Mouse (Mus musculus) hematopoietic stem cell, adult 5-6 weeks (primary cell): Measurements from ENCODE around the gene Dscaml1. TPM values are rescaled to one million over a fixed set of nuclear protein-coding genes. Genes with fewer than 3 reads are reported as not detected.
A peak's percentile ranks its signal among the peaks of the same experiment; 100 is the strongest.

Experiments used
- ATAC-seq, 2 experiments: fragments of 125-278 bp in 1 of 2; replicated peaks in 1 of 2; 2 replicates each; pipeline ENCODE4 v1.8.0; 2016 to 2017; ENCODE audit warnings: inconsistent platforms in 2 of 2, mild to moderate bottlenecking in 2 of 2, moderate number of reproducible peaks in 2 of 2, low read depth in 1 of 2, moderate TSS enrichment in 1 of 2; ENCODE audit not compliant: low FRiP score in 2 of 2, poor library complexity in 2 of 2, severe bottlenecking in 2 of 2, insufficient read depth in 1 of 2, low TSS enrichment in 1 of 2
- total RNA-seq: library from RNA; stranded (forward); fragments of 172-1452, 232-1000 nt; gene quantifications from 2 replicates; pipeline ENCODE4 v1.2.3, GENCODE M21; 2017

The Dscaml1 gene
- total RNA-seq, 1 experiment from 2014 or later = not detected

DNA sequence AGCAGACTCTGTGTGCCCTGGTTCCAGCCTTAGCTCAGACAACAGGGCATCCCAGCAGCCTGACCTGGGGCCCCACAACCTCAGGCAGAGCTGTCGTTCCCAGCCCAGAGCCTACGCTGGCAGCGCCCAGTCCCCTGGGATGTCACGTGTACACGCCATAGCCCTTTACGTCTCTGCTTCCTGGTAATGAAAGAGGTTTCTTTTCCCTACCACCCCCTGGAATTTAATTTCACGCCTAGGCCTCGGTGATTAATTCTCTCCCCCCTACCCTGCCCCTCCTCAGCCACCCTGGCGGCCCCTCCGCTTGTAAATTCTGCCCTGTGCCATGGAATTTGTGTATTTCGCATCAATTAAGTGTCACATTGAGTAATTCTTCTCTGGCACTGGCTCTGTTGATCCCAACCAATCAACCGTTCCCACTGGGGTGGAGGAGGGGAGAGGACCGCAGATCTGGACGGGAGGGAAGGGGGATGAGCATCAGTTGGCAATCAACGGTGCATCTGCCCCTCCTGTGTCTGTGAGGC lies 238.5 kb downstream of the Dscaml1 start:
- no peak for ATAC-seq

DNA sequence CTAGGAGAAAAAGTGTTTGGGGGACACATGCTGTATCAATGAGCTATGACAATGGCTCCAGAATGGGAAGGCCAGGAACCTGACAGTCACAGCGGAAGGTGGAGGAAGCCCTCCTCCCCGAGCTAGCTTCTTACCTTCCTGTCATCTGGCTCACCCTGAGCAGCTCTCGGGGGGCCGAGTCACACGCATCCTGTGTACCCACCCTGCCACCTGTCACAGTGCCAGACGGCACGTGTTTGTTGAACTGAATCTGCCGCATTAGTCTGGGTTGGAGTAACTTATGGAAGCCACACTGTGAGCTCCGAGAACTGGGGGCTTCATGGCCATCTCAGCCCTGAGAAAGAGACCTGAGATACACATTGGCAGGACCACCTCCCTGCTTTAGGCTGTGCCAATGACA lies 249.5 kb downstream of the Dscaml1 start:
- no peak for ATAC-seq

DNA sequence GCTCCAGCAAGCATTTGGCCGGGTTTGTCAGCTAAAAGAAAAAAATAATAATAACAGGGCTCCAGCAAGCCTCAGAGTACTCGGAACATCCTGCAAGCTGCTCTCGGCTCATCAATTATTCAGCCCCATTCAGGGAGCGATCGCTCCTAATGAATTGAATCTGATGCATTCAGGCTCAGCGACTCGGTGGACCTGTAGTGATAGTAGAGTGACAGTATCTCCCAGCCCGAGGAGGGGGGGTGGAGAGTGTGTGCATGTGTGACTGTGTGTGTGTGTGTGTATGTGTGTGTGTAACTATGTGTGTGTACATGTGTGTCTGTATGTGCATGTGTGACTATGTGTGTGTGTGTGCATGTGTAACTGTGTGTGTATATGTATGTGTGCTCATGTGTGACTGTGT lies 250.2 kb downstream of the Dscaml1 start:
- ATAC-seq = no peak

DNA sequence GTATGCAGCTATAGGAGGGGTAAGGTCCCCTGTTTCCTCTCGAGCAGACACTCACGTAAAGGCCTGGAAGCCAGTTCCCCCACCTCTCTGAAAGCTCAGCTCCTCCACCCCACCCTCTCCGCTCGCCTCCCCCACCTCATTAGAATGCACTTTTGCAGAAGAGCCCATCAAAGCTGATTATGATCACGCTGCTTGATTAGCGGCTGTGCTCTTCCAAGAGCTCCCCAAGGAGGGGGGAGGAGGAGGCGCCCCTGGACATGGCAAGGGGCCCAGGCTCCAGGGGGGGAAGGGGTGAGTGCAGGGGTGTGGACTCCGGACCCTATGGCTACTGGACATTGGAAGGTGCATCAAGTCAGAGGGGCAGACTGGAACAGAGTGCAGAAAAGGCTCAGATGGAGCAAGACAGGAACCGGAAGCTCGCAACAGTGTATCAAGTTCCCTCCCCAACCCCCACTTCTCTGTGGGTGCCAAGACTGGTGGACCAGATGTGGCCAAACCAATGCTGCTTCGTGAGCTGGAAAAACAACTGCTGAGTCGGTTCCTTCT lies 250.9 kb downstream of the Dscaml1 start:
- ATAC-seq = peak; percentile 72 to 80

DNA sequence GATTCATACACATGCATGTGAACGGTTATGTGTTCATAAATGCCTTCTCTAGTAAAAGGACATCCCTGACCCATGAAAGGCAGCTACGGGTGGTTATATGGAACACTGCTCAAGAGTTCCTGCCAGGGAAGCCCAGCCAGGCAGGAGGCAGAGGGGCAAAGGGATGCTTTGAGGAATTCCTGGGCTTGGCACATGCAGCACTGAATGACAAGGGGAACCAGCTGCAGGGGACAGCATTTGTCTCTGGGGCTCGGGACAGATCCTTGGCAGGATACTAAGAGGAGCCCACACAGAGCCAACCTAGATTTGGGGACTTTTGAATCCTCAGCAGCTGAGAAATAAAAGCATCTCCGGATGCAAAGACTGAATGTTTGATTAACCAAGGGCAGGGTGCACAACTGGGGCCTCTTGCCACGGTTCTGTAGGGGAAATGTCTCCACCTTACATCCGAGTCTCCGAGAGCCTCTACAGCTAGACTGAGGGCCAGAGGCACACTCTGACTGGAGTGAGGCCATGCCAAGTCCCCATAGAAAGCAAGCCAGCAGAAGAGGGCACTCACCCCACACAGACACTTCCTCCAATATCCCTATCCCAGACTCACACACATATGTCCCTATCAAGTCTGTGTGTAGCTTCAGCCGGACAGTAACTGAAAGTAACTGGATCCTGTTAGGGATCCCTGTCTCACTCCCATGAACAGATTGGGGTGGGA lies 251.7 kb downstream of the Dscaml1 start:
- no peak for ATAC-seq

DNA sequence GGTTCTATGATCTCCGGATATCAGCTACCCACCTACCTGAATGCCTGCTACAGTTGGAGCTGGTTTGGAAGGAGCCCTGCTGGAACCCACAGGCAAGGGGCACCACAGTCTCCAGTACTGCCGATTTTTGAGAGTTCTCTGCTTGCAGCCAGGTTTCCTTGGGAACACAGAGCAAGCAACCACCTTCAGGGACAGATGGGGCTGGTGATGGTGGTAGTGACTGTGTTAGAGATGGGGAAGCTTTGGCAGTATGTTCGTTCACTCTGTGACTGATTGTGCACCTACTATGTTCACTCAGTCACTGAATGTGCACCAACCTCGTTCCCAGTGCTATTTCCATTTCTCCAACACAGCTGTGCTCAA lies 252.2 kb downstream of the Dscaml1 start:
- ATAC-seq = no peak

DNA sequence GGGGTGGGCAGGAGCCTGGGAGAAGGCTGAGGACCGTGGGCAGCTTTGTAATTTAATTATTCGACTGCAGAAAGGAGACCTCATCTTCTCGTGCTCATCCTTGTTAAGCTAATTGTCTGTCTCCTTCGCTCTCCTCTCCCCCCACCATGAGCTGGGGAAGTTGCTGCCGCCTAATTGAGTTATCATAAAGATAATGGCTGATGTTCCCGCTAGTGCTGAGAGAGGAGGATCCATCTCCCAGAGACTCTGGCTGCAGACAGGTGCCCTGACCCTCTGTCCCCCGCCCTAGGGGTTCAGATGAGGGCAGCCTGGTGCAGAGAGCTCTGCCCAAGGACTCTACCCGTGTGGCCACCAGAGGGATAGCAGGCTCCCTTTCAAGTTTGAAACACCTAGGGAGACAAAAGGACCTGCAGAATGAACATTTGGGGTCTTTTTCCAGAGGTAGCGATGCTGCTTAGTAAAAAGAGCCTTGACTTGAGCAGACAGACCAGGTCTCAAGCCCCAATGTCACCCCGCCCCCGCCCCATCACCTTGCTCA lies 256.1 kb downstream of the Dscaml1 start:
- ATAC-seq = no peak

DNA sequence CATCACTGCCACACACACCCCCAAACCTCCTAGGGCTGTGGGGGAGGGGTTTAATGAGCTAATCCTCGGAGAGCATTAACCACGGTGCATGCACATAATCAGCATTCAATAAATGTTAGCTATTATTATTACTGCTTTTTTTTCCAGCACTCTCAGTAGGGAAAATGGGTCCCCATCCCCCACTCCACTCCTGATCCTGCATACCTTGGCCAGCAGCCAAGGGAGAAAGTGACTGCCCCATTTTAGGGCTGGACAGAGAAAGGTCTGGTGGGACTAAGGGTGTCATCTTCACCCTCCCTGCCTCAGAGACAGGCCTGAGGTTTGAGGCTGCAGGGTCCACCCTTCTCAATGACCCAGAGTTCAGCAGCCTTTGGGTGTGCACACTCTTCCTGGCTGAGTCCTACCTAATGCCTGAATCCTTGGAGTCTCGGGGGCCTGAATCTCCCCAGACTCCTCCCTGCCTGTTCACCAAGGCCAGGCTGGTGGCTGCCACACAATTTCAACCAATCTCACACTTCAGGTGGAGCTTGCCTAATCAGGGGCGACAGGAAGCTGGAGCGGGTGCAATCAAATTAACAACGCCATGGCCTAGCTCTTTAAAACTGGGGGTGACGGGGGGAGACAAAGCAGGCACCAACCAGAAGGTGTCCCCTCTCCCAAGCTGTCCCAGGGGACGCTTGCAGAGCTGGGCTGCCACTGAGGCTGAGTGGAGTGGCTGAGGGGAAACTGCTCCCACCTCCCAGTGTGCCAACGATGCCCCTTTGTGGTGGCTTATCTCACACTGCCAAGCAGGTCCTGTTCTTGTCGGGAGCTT lies 267.2 kb downstream of the Dscaml1 start:
- peak; percentile 17 to 26; a peak in 1 of 4 replicates for ATAC-seq

DNA sequence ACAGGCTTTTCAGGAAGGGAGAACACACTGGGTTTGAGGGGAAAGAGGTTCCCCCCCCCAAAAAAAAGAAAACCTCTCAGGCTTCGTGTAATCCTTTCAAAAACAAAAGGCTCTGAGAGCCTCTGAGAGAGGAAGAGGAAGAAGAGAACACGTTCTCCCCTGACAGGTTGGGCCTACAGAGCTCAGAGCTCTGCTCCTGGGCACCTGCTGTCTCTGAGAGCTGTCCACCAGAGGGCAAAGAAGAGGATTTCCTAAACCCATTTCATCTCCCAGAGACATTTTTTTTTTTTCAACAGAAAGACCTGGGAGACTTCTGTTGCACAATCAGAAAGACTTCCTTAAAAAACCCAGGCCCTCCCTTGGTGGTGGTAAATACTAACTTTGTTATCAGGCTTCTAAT lies 267.8 kb downstream of the Dscaml1 start:
- ATAC-seq = peak; percentile 27 to 29; a peak in 3 of 4 replicates

DNA sequence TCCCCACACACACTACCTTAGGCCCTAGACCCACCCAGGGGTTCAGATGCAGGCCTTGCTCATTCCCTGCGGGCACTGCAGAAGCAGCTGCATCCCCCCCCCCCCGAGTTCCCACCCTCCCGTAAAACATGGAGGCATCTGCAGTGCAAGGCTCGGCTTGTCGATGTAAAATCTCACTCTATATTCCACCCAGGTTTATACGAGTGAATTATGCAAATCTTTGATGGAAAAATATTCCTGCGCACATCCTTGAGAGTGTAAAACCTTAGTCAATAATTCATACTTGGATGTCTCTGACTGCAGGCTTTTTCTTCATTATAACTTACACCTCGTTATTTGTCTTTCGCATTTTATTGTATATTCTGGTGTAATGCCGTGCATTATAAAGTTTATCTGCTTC lies 272.7 kb downstream of the Dscaml1 start:
- ATAC-seq = no peak

DNA sequence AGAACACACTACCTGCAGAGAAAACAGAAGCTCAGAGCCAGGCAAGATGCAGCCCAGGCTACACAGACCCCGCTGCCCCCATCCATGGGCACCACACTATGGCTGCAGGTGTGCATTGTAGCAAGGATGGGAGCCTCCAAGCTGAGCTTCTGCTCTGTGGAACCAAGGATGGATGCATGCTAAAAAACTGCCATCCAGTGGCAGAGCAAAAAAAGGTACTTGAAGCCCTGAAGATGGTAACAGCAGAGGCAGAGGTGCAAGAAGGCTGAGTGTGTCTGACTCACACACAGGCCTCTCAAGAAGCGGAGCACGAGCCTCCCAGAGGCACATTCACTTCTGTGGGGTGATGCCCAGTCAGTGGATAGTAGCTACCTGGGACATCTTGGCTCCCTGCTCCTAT lies 276.8 kb downstream of the Dscaml1 start:
- no peak for ATAC-seq

DNA sequence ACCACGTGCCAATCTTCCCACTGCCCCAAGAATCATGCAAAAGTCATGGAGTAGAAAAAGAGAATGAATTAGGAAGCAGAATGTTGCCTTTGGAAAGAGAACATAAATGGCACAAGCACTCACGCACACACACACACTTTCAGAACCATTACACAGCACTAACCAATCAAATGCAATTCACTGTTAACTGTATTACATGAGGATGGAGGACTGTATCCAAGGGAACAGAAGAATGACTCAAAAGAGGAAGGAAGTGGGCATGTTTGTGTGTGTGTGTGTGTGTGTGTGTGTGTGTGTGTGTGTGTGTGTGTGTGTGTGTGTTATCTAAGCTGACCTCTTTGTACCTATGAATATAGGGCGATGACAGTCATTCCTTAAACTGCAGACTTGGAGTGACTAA lies 278.0 kb downstream of the Dscaml1 start:
- ATAC-seq = peak; percentile 81 to 88

DNA sequence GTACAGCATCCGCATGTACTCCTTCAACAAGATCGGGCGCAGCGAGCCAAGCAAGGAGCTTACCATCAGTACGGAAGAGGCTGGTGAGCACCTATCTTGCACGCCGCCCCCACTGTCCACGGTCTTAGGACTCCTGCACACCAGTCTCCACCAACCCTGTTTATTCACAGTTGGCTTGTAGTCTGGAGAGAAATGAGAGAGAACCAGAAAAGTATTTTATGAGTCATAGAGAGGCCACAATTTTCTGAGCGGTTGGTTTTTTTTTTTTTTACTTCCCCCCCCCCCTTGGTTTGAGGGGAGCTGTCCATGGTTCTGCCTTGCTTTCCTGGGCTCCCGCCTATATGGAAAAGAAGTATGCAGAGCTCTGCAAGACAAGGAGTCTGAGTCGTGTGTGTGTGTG lies 283.9 kb downstream of the Dscaml1 start:
- peak in 1 of 2 experiments; percentile 37; a peak in 1 of 4 replicates for ATAC-seq

DNA sequence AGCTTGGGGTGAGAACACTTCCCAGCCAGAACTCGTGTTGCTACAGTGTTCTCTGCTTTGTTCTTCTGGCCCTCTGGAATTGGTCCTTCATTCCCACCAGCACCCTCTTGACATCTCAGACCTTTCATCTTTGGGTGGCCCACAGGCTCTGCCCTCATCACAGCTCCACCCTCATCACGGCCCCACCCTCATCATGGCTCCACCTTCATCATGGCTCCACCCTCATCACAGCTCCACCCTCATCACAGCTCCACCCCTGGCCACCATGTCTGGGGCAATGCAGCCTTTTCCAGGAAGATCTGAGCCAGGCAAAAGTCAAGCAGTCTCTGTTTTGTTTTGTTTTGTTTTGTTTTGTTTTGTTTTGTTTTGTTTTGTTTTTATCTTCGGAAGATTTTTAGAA lies 289.0 kb downstream of the Dscaml1 start:
- no peak for ATAC-seq

DNA sequence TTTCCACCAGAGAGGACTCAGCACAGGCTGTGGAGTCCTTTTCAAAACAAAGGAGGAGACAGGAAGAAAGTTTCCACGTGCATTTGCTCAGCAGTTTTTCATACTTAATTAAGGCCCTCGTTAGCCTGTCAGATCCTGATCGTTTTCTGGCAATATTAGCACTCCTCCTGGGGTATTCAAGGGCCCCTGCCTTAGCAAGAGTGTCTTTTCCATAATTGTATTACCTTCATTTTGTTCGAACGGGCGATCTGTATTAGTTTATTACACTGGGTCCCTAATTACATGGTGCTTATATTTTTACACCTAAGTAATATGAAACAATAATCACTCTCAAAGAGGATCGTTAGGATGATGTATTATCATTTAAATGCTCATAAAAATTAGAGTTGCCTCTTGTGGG lies 293.6 kb downstream of the Dscaml1 start:
- ATAC-seq = no peak

DNA sequence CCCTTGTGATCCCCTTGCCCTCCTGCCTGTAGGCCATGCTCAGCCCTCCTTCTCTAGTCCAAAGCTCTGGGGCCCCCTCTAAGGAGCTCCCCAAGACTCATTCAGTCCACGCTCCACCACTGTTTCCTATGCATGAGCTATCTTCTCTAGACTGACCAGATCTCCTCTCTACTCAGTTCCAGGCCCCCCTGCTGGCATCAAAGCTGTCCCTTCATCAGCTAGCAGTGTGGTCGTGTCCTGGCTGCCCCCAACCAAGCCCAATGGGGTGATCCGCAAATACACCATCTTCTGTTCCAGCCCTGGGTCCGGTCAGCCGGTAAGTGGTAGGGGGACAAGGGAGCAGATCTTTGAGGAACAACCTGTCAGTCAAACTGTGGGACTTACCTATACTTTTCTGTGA lies 305.4 kb downstream of the Dscaml1 start:
- ATAC-seq = no peak

DNA sequence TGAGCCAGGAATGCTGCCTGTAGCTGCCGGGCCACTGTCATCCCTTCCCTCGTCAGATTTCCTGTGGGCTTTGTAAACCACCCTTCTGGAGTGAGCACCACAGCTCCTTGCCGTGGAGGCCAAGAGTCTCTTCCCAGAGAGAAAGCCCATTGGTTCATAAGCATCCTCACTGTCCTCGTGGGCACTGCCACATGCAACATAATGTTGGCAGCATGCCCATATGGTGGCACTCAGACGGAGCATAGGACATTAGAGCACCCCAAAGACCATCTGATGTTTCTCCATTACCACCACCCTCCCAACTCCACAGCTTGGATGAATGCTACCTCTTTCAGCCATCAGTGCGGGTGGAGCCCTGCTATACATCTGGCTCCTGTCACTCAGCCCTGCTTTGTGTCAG lies 306.8 kb downstream of the Dscaml1 start:
- ATAC-seq = no peak
